Mouse (Mus musculus) forebrain, embryonic 16.5 days (tissue): Measurements from ENCODE around the gene Ears2. TPM values are rescaled to one million over a fixed set of nuclear protein-coding genes. Genes with fewer than 3 reads are reported as not detected.

Experiments used
- ATAC-seq: fragments of 200-750 bp; cut with Nextera tagmentation; 2 replicates; pipeline ENCODE4 v1.8.0; 2017; ENCODE audit warnings: mild to moderate bottlenecking, moderate library complexity
- H3K27ac ChIP-seq: fragments of 300-500 bp; sonication (generic); 2 replicates; pipeline ENCODE4 v1.5.1; 2014; ENCODE audit warnings: low read length, control low read depth
- H3K27me3 ChIP-seq: fragments of 300-500 bp; sonication (generic); replicated peaks from 2 replicates; pipeline ENCODE4 v1.6.1; 2014; ENCODE audit warnings: low read length; ENCODE audit not compliant: control insufficient read depth, insufficient read depth
- H3K36me3 ChIP-seq: fragments of 300-500 bp; sonication (generic); 2 replicates; pipeline ENCODE4 v1.6.1; 2014; ENCODE audit not compliant: control insufficient read depth, insufficient read depth
- H3K4me1 ChIP-seq: fragments of 300-500 bp; sonication (generic); replicated peaks from 2 replicates; pipeline ENCODE4 v1.6.1; 2014; ENCODE audit warnings: low read length; ENCODE audit not compliant: control insufficient read depth, insufficient read depth
- H3K4me2 ChIP-seq: fragments of 300-500 bp; sonication (generic); 2 replicates; pipeline ENCODE4 v1.6.1; 2014; ENCODE audit warnings: mild to moderate bottlenecking, low read length, control low read depth
- H3K4me3 ChIP-seq: fragments of 300-500 bp; sonication (generic); replicated peaks from 2 replicates; pipeline ENCODE4 v1.5.1; 2014; ENCODE audit warnings: mild to moderate bottlenecking, low read length, control low read depth
- H3K9ac ChIP-seq: fragments of 300-500 bp; sonication (generic); replicated peaks from 2 replicates; pipeline ENCODE4 v1.6.1; 2014; ENCODE audit warnings: low read depth, low read length, control low read depth
- H3K9me3 ChIP-seq: fragments of 300-500 bp; sonication (generic); 2 replicates; pipeline ENCODE4 v1.6.1; 2016; ENCODE audit warnings: low read length; ENCODE audit not compliant: control insufficient read depth
- WGBS: fragments of 180-500 bp; shearing (Covaris S2); extraction: QIAGEN DNeasy Blood & Tissue Kit; methylation state at CpG from one replicate; pipeline ENCODE4 v1.1.7; 2014; 5-methylcytosine and 5-hydroxymethylcytosine counted together
- polyA plus RNA-seq: library from polyadenylated mRNA; unstranded; fragments of >200 nt; fragmentation: Nextera tagmentation; extraction: Ambion mirVana; gene quantifications from 2 replicates; pipeline ENCODE4 v1.2.1, GENCODE M21; 2015

The Ears2 gene
- polyA plus RNA-seq, 1 experiment from 2014 or later: 12.1 TPM

DNA sequence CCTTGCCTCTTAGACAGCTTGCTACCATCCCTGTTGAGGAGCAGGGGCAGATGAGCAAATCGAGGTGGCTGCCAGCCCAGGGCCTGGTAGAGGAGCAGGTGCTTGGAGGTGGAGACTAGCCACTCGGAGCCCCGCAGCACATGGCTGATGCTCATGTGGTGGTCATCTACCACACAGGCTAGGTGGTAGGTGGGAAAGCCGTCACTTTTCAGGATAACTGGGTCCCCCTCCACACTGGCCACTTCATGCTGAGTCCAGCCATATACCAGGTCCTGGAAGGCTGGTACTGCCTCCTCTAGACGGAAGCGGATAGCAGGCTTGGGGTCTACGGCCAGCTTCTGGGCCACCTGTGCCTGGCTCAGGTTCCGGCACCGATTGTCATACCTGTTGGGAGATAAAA is 18.9 kb downstream of the Ears2 start:
- H3K36me3 ChIP-seq: 0 out of 2 replicates have a peak, but pooled peaks cover 8% of the 10 kb centered on the region
- no peak overlapping the region for H3K9ac ChIP-seq
- H3K4me2 ChIP-seq: no peak overlapping the region
- 97% methylated on average over 9 of the region's 9 CpGs for WGBS
- H3K4me3 ChIP-seq: no peak overlapping the region
- no peak overlapping the region for H3K27ac ChIP-seq
- no peaks in the 10 kb centered on the region for H3K27me3 ChIP-seq
- H3K4me1 ChIP-seq: no peaks in the 10 kb centered on the region
- ATAC-seq: no peak
- H3K9me3 ChIP-seq: no peaks in the 10 kb centered on the region

DNA sequence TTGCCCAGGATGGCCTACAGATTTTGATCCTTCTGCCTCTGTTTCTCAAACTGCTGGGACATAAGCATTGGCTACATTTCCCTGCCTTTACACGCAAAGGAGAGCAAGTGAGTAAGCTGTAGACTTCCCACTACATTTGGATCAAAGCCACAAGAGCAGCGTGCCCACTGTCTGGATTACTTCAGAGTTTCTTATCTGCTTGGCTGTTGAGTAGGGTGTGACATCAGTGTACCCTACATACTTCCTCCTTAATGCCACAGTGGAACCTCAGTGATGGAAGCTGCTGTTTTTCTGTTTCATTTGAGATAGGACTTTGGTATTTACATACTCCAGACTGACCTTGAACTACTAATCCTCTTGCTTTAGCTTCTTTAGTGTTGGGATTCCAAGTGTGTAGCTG is 20.2 kb downstream of the Ears2 start:
- 81% methylated on average over 2 of the region's 2 CpGs for WGBS
- H3K36me3 ChIP-seq: peaks cover 8% of the 10 kb centered on the region; the same call in 1 of the 2 replicates
- H3K27me3 ChIP-seq: no peaks in the 10 kb centered on the region
- no peak overlapping the region for H3K4me2 ChIP-seq
- no peaks in the 10 kb centered on the region for H3K4me1 ChIP-seq
- no peaks in the 10 kb centered on the region for H3K9me3 ChIP-seq
- no peak overlapping the region for H3K27ac ChIP-seq
- no peak overlapping the region for H3K9ac ChIP-seq
- no peak for ATAC-seq
- H3K4me3 ChIP-seq: no peak overlapping the region

DNA sequence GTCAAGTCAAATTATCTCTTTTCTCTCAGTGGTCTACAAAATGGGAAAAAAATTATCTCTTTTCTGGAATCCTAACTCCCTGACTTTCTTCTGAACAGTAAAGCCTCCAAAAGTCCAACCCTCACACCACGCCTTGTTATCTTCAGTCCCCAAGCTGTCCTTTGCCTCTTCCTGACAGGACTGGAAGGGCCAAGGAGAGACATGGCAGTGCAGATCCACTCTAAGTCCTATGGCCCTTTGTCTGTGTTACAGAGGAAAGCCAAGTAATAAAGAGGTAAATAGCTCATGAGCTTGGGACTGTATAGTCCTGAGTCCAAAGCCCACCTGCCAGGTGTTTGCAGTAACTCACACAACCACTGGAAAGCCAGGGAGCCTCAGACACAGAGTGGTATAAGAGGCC is 21.4 kb downstream of the Ears2 start:
- no peak overlapping the region for H3K4me3 ChIP-seq
- 85% methylated on average over 1 of the region's 1 CpGs for WGBS
- no peaks in the 10 kb centered on the region for H3K4me1 ChIP-seq
- H3K9me3 ChIP-seq: no peaks in the 10 kb centered on the region
- H3K9ac ChIP-seq: no peak overlapping the region
- no peaks in the 10 kb centered on the region for H3K27me3 ChIP-seq
- H3K27ac ChIP-seq: no peak overlapping the region
- no peak for ATAC-seq
- peaks cover 6% of the 10 kb centered on the region; the same call in 1 of the 2 replicates for H3K36me3 ChIP-seq
- no peak overlapping the region for H3K4me2 ChIP-seq

DNA sequence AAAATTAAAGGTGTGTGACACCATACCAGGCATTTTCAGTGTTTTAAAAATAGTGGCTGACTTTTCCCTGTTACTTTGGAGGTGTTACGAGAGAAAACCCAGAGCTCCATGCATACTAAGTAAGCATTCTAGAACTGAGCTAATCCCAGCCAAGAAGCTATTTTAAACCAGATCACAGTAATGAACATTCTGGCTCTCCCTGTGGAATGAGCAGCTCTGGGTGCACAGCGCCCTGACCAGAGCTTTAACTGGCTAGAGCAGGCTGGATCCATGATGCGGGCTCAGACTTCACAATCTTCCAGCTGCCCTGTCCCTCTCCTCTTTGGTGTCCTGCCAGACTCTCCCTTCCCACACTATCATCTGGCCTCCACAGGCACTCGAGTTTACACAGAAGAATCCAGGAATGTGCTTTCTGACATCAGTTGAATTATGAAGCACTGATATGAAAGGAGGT is 21.9 kb downstream of the Ears2 start:
- H3K4me2 ChIP-seq: no peak overlapping the region
- 89% methylated on average over 4 of the region's 4 CpGs for WGBS
- H3K9ac ChIP-seq: no peak overlapping the region
- no peak overlapping the region for H3K27ac ChIP-seq
- no peaks in the 10 kb centered on the region for H3K4me1 ChIP-seq
- no peak overlapping the region for H3K4me3 ChIP-seq
- H3K9me3 ChIP-seq: no peaks in the 10 kb centered on the region
- no peaks in the 10 kb centered on the region for H3K27me3 ChIP-seq
- H3K36me3 ChIP-seq: peaks cover 6% of the 10 kb centered on the region; the same call in 1 of the 2 replicates
- ATAC-seq: no peak

DNA sequence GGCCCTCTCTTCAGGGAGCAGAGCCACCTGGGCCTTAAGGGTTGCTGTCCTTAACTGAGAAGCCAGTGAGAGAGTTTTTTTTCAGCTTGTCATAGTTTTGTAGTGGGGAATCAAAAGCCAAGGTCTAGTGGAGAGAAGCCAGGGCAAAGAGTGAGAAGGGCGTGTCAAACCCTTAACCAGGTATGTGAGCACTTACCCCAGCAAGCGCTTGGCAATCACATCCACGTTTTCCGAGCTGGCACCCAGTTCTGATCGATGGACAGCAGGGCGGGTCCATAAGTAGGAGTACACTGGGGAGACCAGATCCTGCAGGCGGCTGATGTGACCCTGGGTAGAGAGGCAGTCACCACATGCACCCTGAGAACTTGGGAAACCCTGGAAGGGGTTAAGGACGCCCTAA is 23.0 kb downstream of the Ears2 start:
- Histone ChIP-seq H3K27ac (no peak overlapping the region), H3K36me3 (peaks cover 8% of the 10 kb centered on the region; the same call in 1 of the 2 replicates), H3K4me2 (no peak overlapping the region), H3K9ac (no peak overlapping the region), H3K4me3 (no peak overlapping the region), H3K4me1 (no peaks in the 10 kb centered on the region), H3K9me3 (no peaks in the 10 kb centered on the region), H3K27me3 (no peaks in the 10 kb centered on the region)
- 85% methylated on average over 8 of the region's 8 CpGs for WGBS
- no peak for ATAC-seq

DNA sequence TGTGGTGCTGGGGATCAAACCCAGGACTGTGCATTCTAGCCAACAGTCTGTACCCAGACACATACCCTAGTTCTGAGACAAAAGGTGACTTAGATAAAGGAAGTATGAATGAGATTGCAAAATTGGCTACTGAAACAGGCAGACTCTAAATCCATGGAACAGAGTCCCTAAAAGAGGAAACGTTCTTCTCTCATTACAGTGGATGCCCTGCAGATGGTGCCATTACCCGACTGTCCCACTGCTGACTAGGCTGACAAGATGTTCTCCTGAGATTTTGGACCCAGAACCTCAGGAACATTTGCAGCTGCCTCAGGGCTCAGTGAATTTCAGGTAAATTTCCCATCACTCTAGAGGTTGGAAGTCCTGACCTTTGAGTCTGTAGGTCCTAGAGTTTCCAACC is 32.7 kb downstream of the Ears2 start:
- no peak for ATAC-seq
- H3K4me2 ChIP-seq: no peak overlapping the region

GRCm38 (mm10) chr7:122033371-122033770 is 33.7 kb downstream of the Ears2 start:
- 84% methylated on average over 3 of the region's 3 CpGs for WGBS
- H3K27me3 ChIP-seq: no peaks in the 10 kb centered on the region
- no peak for ATAC-seq

More for the DNA sequence above, 32.7 kb downstream of the Ears2 start:
- Histone ChIP-seq H3K9me3 (no peaks in the 10 kb centered on the region), H3K27me3 (no peaks in the 10 kb centered on the region), H3K27ac (no peak overlapping the region), H3K9ac (no peak overlapping the region), H3K4me3 (no peak overlapping the region), H3K36me3 (no peaks in the 10 kb centered on the region), H3K4me1 (no peaks in the 10 kb centered on the region)
- 45% methylated on average over 2 of the region's 2 CpGs for WGBS

GRCm38 (mm10) chr7:122022131-122022530 is 44.9 kb downstream of the Ears2 start:
- Histone ChIP-seq H3K27me3 (no peaks in the 10 kb centered on the region), H3K4me1 (peaks cover 20% of the 10 kb centered on the region), H3K27ac (no peak overlapping the region), H3K9ac (no peak overlapping the region), H3K4me3 (no peak overlapping the region), H3K4me2 (no peak overlapping the region), H3K9me3 (no peaks in the 10 kb centered on the region), H3K36me3 (no peaks in the 10 kb centered on the region)
- no peak for ATAC-seq
- WGBS: 100% methylated on average over 2 of the region's 2 CpGs

More at GRCm38 (mm10) chr7:122033371-122033770, 33.7 kb downstream of the Ears2 start:
- no peaks in the 10 kb centered on the region for H3K4me1 ChIP-seq
- no peak overlapping the region for H3K27ac ChIP-seq
- H3K36me3 ChIP-seq: no peaks in the 10 kb centered on the region
- no peak overlapping the region for H3K9ac ChIP-seq
- H3K4me3 ChIP-seq: no peak overlapping the region
- H3K9me3 ChIP-seq: no peaks in the 10 kb centered on the region
- no peak overlapping the region for H3K4me2 ChIP-seq

DNA sequence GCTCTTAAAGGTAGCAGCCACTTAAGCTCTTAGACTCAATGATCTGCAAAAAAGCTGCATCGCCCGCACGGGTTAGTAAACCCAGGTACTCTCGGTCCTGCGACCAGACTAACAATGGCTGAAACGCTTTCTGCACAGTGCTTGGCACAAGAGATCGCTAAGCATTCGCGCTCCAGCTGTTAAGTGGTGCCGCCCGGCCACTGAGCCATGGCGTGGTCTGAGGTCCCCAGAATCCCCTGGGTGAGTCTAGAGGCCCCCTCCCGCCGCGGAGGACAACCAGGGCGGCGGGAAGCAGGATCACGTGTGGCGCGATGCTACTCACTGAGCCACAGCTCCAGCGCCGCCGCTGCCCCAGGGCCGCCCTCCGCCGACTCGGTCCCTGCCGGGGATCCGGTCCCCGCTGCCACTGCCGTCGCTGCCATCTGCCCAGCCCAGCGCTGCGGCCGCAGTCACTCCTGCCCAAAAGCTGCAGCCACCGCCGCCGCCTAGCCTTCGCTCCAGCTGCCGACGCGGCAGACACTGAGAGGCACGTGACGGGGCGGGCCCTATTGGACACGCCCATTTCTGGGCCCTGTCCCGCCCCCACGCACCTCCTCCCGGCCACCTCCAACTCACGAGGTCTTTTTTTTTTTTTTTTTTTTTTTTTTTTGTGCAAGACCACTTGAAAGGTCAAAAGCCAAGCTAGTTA is 46.3 kb downstream of the Ears2 start, which contains the start of gene Gga2:
TSS of gene Gga2 (minus strand) at position 556 of the 688 bp plus-strand sequence.
- peak; percentile 87 for ATAC-seq
- Histone ChIP-seq H3K4me1 (peaks cover 24% of the 10 kb centered on the region), H3K9me3 (no peaks in the 10 kb centered on the region), H3K4me2 (peak within 1 kb of the TSS; percentile 64), H3K27ac (peak within 1 kb of the TSS; percentile 86), H3K36me3 (no peaks in the 10 kb centered on the region), H3K9ac (peak within 1 kb of the TSS; percentile 79), H3K27me3 (no peaks in the 10 kb centered on the region), H3K4me3 (peak within 1 kb of the TSS; percentile 77)
- 0% methylated on average over 47 of the region's 50 CpGs for WGBS
